Mouse (Mus musculus): ENCODE measurements around the gene Tnrc18. TPM values are rescaled to one million over a fixed set of nuclear protein-coding genes. Genes with fewer than 3 reads are reported as not detected.

Gene Tnrc18
- polyA plus RNA-seq, 1 experiment = 35.9 TPM

- H3K27me3 ChIP-seq (ENCODE audit: control insufficient read depth, insufficient read depth, low read length) = no peaks in the 10 kb centered on the region
- peaks cover 16% of the 10 kb centered on the region for H3K4me1 ChIP-seq (ENCODE audit: control insufficient read depth, insufficient read depth, low read length)
- H3K36me3 ChIP-seq (ENCODE audit: control insufficient read depth, insufficient read depth, low read length) = no peaks in the 10 kb centered on the region
- H3K27ac ChIP-seq (ENCODE audit: control insufficient read depth, insufficient read depth, low read depth, low read length) = no peak overlapping the region
- TF ChIP-seq POLR2A (IDR thresholded peaks at IDR 0.05; ENCODE audit: control insufficient read depth, low read depth, low read length) = no peak
- no peak for TF ChIP-seq CTCF (IDR thresholded peaks at IDR 0.05; ENCODE audit: control insufficient read depth, insufficient read depth, insufficient replicate concordance, low read depth, low read length)
- peak overlapping the region; percentile 51 for H3K4me3 ChIP-seq (ENCODE audit: control insufficient read depth, low read depth, low read length)
Measured at GRCm38 (mm10) chr5:142764306-142764705, 53.2 kb downstream of the Tnrc18 start.

- Histone ChIP-seq H3K4me1 (ENCODE audit: control insufficient read depth, insufficient read depth, low read length) (peaks cover 10% of the 10 kb centered on the region), H3K27ac (ENCODE audit: control insufficient read depth, insufficient read depth, low read depth, low read length) (no peak overlapping the region), H3K36me3 (ENCODE audit: control insufficient read depth, insufficient read depth, low read length) (no peaks in the 10 kb centered on the region), H3K27me3 (ENCODE audit: control insufficient read depth, insufficient read depth, low read length) (no peaks in the 10 kb centered on the region), H3K4me3 (ENCODE audit: control insufficient read depth, low read depth, low read length) (no peak overlapping the region)
- TF ChIP-seq CTCF (IDR thresholded peaks at IDR 0.05; ENCODE audit: control insufficient read depth, insufficient read depth, insufficient replicate concordance, low read depth, low read length) (no peak), POLR2A (IDR thresholded peaks at IDR 0.05; ENCODE audit: control insufficient read depth, low read depth, low read length) (no peak)
Measured at GRCm38 (mm10) chr5:142762082-142762807, 55.2 kb downstream of the Tnrc18 start.

- no peak overlapping the region for H3K4me3 ChIP-seq (ENCODE audit: control insufficient read depth, low read depth, low read length)
- H3K4me1 ChIP-seq (ENCODE audit: control insufficient read depth, insufficient read depth, low read length) = peaks cover 10% of the 10 kb centered on the region
- H3K27me3 ChIP-seq (ENCODE audit: control insufficient read depth, insufficient read depth, low read length) = no peaks in the 10 kb centered on the region
- H3K36me3 ChIP-seq (ENCODE audit: control insufficient read depth, insufficient read depth, low read length) = no peaks in the 10 kb centered on the region
- no peak overlapping the region for H3K27ac ChIP-seq (ENCODE audit: control insufficient read depth, insufficient read depth, low read depth, low read length)
- TF ChIP-seq CTCF (IDR thresholded peaks at IDR 0.05; ENCODE audit: control insufficient read depth, insufficient read depth, insufficient replicate concordance, low read depth, low read length) (no peak), POLR2A (IDR thresholded peaks at IDR 0.05; ENCODE audit: control insufficient read depth, low read depth, low read length) (no peak)
Measured at GRCm38 (mm10) chr5:142761326-142761983, 56.0 kb downstream of the Tnrc18 start.

- H3K36me3 ChIP-seq (ENCODE audit: control insufficient read depth, insufficient read depth, low read length) = no peaks in the 10 kb centered on the region
Measured at GRCm38 (mm10) chr5:142759786-142760185, 57.7 kb downstream of the Tnrc18 start.

GRCm38 (mm10) chr5:142752241-142752640, 65.2 kb downstream of the Tnrc18 start:
- H3K27ac ChIP-seq (ENCODE audit: control insufficient read depth, insufficient read depth, low read depth, low read length) = no peak overlapping the region
- H3K27me3 ChIP-seq (ENCODE audit: control insufficient read depth, insufficient read depth, low read length) = no peaks in the 10 kb centered on the region
- H3K4me1 ChIP-seq (ENCODE audit: control insufficient read depth, insufficient read depth, low read length) = no peaks in the 10 kb centered on the region
- no peak overlapping the region for H3K4me3 ChIP-seq (ENCODE audit: control insufficient read depth, low read depth, low read length)
- TF ChIP-seq POLR2A (IDR thresholded peaks at IDR 0.05; ENCODE audit: control insufficient read depth, low read depth, low read length) (no peak), CTCF (IDR thresholded peaks at IDR 0.05; ENCODE audit: control insufficient read depth, insufficient read depth, insufficient replicate concordance, low read depth, low read length) (0 out of 2 replicates have a peak, but pooled peaks have one; percentile 4)
- no peaks in the 10 kb centered on the region for H3K36me3 ChIP-seq (ENCODE audit: control insufficient read depth, insufficient read depth, low read length)

More at GRCm38 (mm10) chr5:142759786-142760185, 57.7 kb downstream of the Tnrc18 start:
- Histone ChIP-seq H3K27me3 (ENCODE audit: control insufficient read depth, insufficient read depth, low read length) (no peaks in the 10 kb centered on the region), H3K4me3 (ENCODE audit: control insufficient read depth, low read depth, low read length) (no peak overlapping the region), H3K27ac (ENCODE audit: control insufficient read depth, insufficient read depth, low read depth, low read length) (no peak overlapping the region), H3K4me1 (ENCODE audit: control insufficient read depth, insufficient read depth, low read length) (peaks cover 7% of the 10 kb centered on the region)
- TF ChIP-seq CTCF (IDR thresholded peaks at IDR 0.05; ENCODE audit: control insufficient read depth, insufficient read depth, insufficient replicate concordance, low read depth, low read length) (no peak), POLR2A (IDR thresholded peaks at IDR 0.05; ENCODE audit: control insufficient read depth, low read depth, low read length) (no peak)

- H3K4me1 ChIP-seq (ENCODE audit: control insufficient read depth, insufficient read depth, low read length) = no peaks in the 10 kb centered on the region
- H3K27ac ChIP-seq (ENCODE audit: control insufficient read depth, insufficient read depth, low read depth, low read length) = no peak overlapping the region
- H3K36me3 ChIP-seq (ENCODE audit: control insufficient read depth, insufficient read depth, low read length) = no peaks in the 10 kb centered on the region
- H3K27me3 ChIP-seq (ENCODE audit: control insufficient read depth, insufficient read depth, low read length) = no peaks in the 10 kb centered on the region
- TF ChIP-seq POLR2A (IDR thresholded peaks at IDR 0.05; ENCODE audit: control insufficient read depth, low read depth, low read length) (no peak), CTCF (IDR thresholded peaks at IDR 0.05; ENCODE audit: control insufficient read depth, insufficient read depth, insufficient replicate concordance, low read depth, low read length) (no peak)
- no peak overlapping the region for H3K4me3 ChIP-seq (ENCODE audit: control insufficient read depth, low read depth, low read length)
Measured at GRCm38 (mm10) chr5:142750173-142750572, 67.3 kb downstream of the Tnrc18 start.

- no peaks in the 10 kb centered on the region for H3K4me1 ChIP-seq (ENCODE audit: control insufficient read depth, insufficient read depth, low read length)
- H3K36me3 ChIP-seq (ENCODE audit: control insufficient read depth, insufficient read depth, low read length) = no peaks in the 10 kb centered on the region
- no peak overlapping the region for H3K27ac ChIP-seq (ENCODE audit: control insufficient read depth, insufficient read depth, low read depth, low read length)
- TF ChIP-seq CTCF (IDR thresholded peaks at IDR 0.05; ENCODE audit: control insufficient read depth, insufficient read depth, insufficient replicate concordance, low read depth, low read length) = no peak
- H3K27me3 ChIP-seq (ENCODE audit: control insufficient read depth, insufficient read depth, low read length) = no peaks in the 10 kb centered on the region
- H3K4me3 ChIP-seq (ENCODE audit: control insufficient read depth, low read depth, low read length) = no peak overlapping the region
Measured at GRCm38 (mm10) chr5:142747026-142747629, 70.3 kb downstream of the Tnrc18 start.

Measured in testis, adult 2 months (tissue).